9 mouse cellular contexts compared by ENCODE assay signal in genomic region chr5:140815059-140815728, GRCm38 (mm10). TPM values are rescaled to one million over a fixed set of nuclear protein-coding genes. Genes with fewer than 3 reads are reported as not detected.
DNase-seq lines count a peak whose midpoint lies in the region; ATAC-seq and TF ChIP-seq lines count a peak whose summit lies in the region.
"Had no signal": no experiment of that assay in that cellular context is flagged by ENCODE, and none has a peak within 500 bp of the region (broad histone marks: within the 10 kb centered on the region; RNA-seq: fewer than 3 reads in every experiment).

No protein-coding gene starts in this region.

- no peaks in the 10 kb centered on the region for H3K27me3 ChIP-seq in limb, embryonic 14.5 days (ENCODE audit: control insufficient read depth, insufficient read depth, low read length)
- H3K27me3 ChIP-seq in limb, embryonic 10.5 days (ENCODE audit: low read depth, poor library complexity, severe bottlenecking) = no peaks in the 10 kb centered on the region
- H3K27me3 ChIP-seq in heart, embryonic 16.5 days (ENCODE audit: control insufficient read depth, insufficient read depth, low read length) = no peaks in the 10 kb centered on the region
- no peaks in the 10 kb centered on the region for H3K27me3 ChIP-seq in liver, embryonic 11.5 days (replicated peaks; ENCODE audit: control insufficient read depth, insufficient read depth, low read length)
- no peaks in the 10 kb centered on the region for H3K27me3 ChIP-seq in neural tube, embryonic 15.5 days (replicated peaks)
- no peaks in the 10 kb centered on the region for H3K27me3 ChIP-seq in intestine, embryonic 15.5 days (replicated peaks)

- no peak for TF ChIP-seq POLR2A in limb, embryonic 14.5 days (IDR thresholded peaks at IDR 0.05; ENCODE audit: borderline replicate concordance, extremely low read depth, insufficient read depth, insufficient read length)

- H3K9me3 ChIP-seq in limb, embryonic 14.5 days (ENCODE audit: control insufficient read depth, low read length) = no peaks in the 10 kb centered on the region
- no peaks in the 10 kb centered on the region for H3K9me3 ChIP-seq in limb, embryonic 10.5 days (replicated peaks)
- no peaks in the 10 kb centered on the region for H3K9me3 ChIP-seq in heart, embryonic 16.5 days (replicated peaks; ENCODE audit: control insufficient read depth, low read length)
- no peaks in the 10 kb centered on the region for H3K9me3 ChIP-seq in liver, embryonic 11.5 days (ENCODE audit: control insufficient read depth, low read length)
- no peaks in the 10 kb centered on the region for H3K9me3 ChIP-seq in neural tube, embryonic 15.5 days (replicated peaks)
- no peaks in the 10 kb centered on the region for H3K9me3 ChIP-seq in intestine, embryonic 15.5 days

- H3K9ac ChIP-seq in limb, embryonic 14.5 days (ENCODE audit: low read depth, low read length, severe bottlenecking) = no peak overlapping the region
- 0 out of 2 replicates have a peak overlapping the region, but pooled peaks have one; percentile 38 for H3K9ac ChIP-seq in heart, embryonic 16.5 days (ENCODE audit: low read length)
- H3K9ac ChIP-seq in liver, embryonic 11.5 days (ENCODE audit: low read depth, low read length) = 0 out of 2 replicates have a peak overlapping the region, but pooled peaks have one; percentile 23
- no peak overlapping the region for H3K9ac ChIP-seq in neural tube, embryonic 15.5 days (replicated peaks)
- H3K9ac ChIP-seq in intestine, embryonic 15.5 days = no peak overlapping the region

- H3K4me1 ChIP-seq in limb, embryonic 14.5 days (ENCODE audit: control insufficient read depth, insufficient read depth, low read length) = peaks cover 38% of the 10 kb centered on the region
- peaks cover 52% of the 10 kb centered on the region for H3K4me1 ChIP-seq in limb, embryonic 10.5 days
- H3K4me1 ChIP-seq in heart, embryonic 16.5 days (ENCODE audit: control insufficient read depth, insufficient read depth, low read length) = peaks cover 78% of the 10 kb centered on the region
- H3K4me1 ChIP-seq in liver, embryonic 11.5 days (replicated peaks; ENCODE audit: control insufficient read depth, insufficient read depth, low read length) = peaks cover 62% of the 10 kb centered on the region
- peaks cover 59% of the 10 kb centered on the region for H3K4me1 ChIP-seq in neural tube, embryonic 15.5 days
- peaks cover 25% of the 10 kb centered on the region for H3K4me1 ChIP-seq in intestine, embryonic 15.5 days (replicated peaks)

- no peak overlapping the region for H3K4me3 ChIP-seq in limb, embryonic 14.5 days (replicated peaks; ENCODE audit: low read length)
- no peak overlapping the region for H3K4me3 ChIP-seq in limb, embryonic 10.5 days
- H3K4me3 ChIP-seq in heart, embryonic 16.5 days (ENCODE audit: low read length) = no peak overlapping the region
- 0 out of 2 replicates have a peak overlapping the region, but pooled peaks have one; percentile 14 for H3K4me3 ChIP-seq in liver, embryonic 11.5 days (ENCODE audit: low read depth, low read length)
- H3K4me3 ChIP-seq in neural tube, embryonic 15.5 days (replicated peaks) = no peak overlapping the region
- no peak overlapping the region for H3K4me3 ChIP-seq in intestine, embryonic 15.5 days (replicated peaks)

- no peak for DNase-seq in limb, embryonic 14.5 days (ENCODE audit: low spot score)
- DNase-seq in limb, embryonic 10.5 days (ENCODE audit: low spot score) = no peak
- DNase-seq in liver, embryonic 11.5 days (ENCODE audit: low spot score) = no peak
- DNase-seq in adrenal gland, postnatal 10 days = no peak
- DNase-seq in right cerebral cortex, adult 2 months (ENCODE audit: low spot score in 2 of 2) = no peak
- DNase-seq: right cerebral cortex, postnatal 4 days had no signal

- 37% methylated on average over 9 of the region's 9 CpGs for WGBS in limb, embryonic 14.5 days
- 60% methylated on average over 9 of the region's 9 CpGs for WGBS in limb, embryonic 10.5 days
- WGBS in heart, embryonic 16.5 days = 12% methylated on average over 9 of the region's 9 CpGs
- WGBS in liver, embryonic 11.5 days = 21% methylated on average over 9 of the region's 9 CpGs
- WGBS in neural tube, embryonic 15.5 days = 9% methylated on average over 9 of the region's 9 CpGs
- WGBS in intestine, embryonic 15.5 days = 37% methylated on average over 9 of the region's 9 CpGs

- peak overlapping the region; percentile 13; the same call in 1 of the 2 replicates for H3K27ac ChIP-seq in limb, embryonic 14.5 days (replicated peaks; ENCODE audit: low read depth, low read length)
- no peak overlapping the region for H3K27ac ChIP-seq in limb, embryonic 10.5 days
- H3K27ac ChIP-seq in heart, embryonic 16.5 days (ENCODE audit: low read length) = peak overlapping the region; percentile 67
- peak overlapping the region; percentile 61 for H3K27ac ChIP-seq in liver, embryonic 11.5 days (ENCODE audit: low read depth, low read length)
- H3K27ac ChIP-seq in neural tube, embryonic 15.5 days (replicated peaks) = peak overlapping the region; percentile 73
- H3K27ac ChIP-seq in intestine, embryonic 15.5 days = no peak overlapping the region

- ATAC-seq in limb, embryonic 14.5 days (ENCODE audit: low FRiP score, low read depth) = no peak
- 0 out of 2 replicates have a peak, but pooled peaks have one; percentile 43 for ATAC-seq in heart, embryonic 16.5 days (replicated peaks; ENCODE audit: extremely low read depth, insufficient read depth, low FRiP score)
- ATAC-seq in liver, embryonic 11.5 days (replicated peaks; ENCODE audit: low FRiP score) = peak; percentile 40; the same call in 1 of the 2 replicates
- no peak for ATAC-seq in neural tube, embryonic 15.5 days (ENCODE audit: low FRiP score)
- no peak for ATAC-seq in intestine, embryonic 15.5 days

- H3K4me2 ChIP-seq in limb, embryonic 14.5 days (replicated peaks; ENCODE audit: low read depth, low read length, severe bottlenecking) = no peak overlapping the region
- peak overlapping the region; percentile 2; the same call in 1 of the 2 replicates for H3K4me2 ChIP-seq in heart, embryonic 16.5 days (ENCODE audit: low read depth, low read length)
- H3K4me2 ChIP-seq in liver, embryonic 11.5 days = peak overlapping the region; percentile 47
- 0 out of 2 replicates have a peak overlapping the region, but pooled peaks have one; percentile 1 for H3K4me2 ChIP-seq in neural tube, embryonic 15.5 days
- no peak overlapping the region for H3K4me2 ChIP-seq in intestine, embryonic 15.5 days (replicated peaks)

- H3K36me3 ChIP-seq in limb, embryonic 14.5 days (ENCODE audit: control insufficient read depth, insufficient read depth, low read length) = no peaks in the 10 kb centered on the region
- peaks cover 9% of the 10 kb centered on the region; the same call in 1 of the 2 replicates for H3K36me3 ChIP-seq in limb, embryonic 10.5 days
- H3K36me3 ChIP-seq in heart, embryonic 16.5 days (ENCODE audit: control insufficient read depth, insufficient read depth) = no peaks in the 10 kb centered on the region
- H3K36me3 ChIP-seq in liver, embryonic 11.5 days (ENCODE audit: control insufficient read depth, insufficient read depth, low read length) = no peaks in the 10 kb centered on the region
- H3K36me3 ChIP-seq in neural tube, embryonic 15.5 days = no peaks in the 10 kb centered on the region
- no peaks in the 10 kb centered on the region for H3K36me3 ChIP-seq in intestine, embryonic 15.5 days

RNA-seq across cellular contexts. Expression of gene Gna12, which starts 15.0 kb away (rescaled TPM):
- polyA plus RNA-seq in limb, embryonic 14.5 days (2012; rRNA removed) = 63.8 and 91.5 TPM in 2 replicates
- polyA plus RNA-seq in limb, embryonic 14.5 days (2014; fragmentation: Nextera tagmentation; extraction: Ambion mirVana) = 46.7 and 55.5 TPM in 2 replicates
- polyA plus RNA-seq in limb, embryonic 10.5 days (2016; fragmentation: Nextera tagmentation; extraction: Ambion mirVana) = 13.4 and 18.8 TPM in 2 replicates
- 7.1 and 11.0 TPM in 2 replicates for polyA plus RNA-seq in heart, embryonic 16.5 days (2015; fragmentation: Nextera tagmentation; extraction: Ambion mirVana)
- polyA plus RNA-seq in liver, embryonic 11.5 days (2014; fragmentation: Nextera tagmentation; extraction: Ambion mirVana) = 25.1 and 31.1 TPM in 2 replicates
- polyA plus RNA-seq in neural tube, embryonic 15.5 days (2015; fragmentation: Nextera tagmentation; extraction: Ambion mirVana) = 17.7 and 43.8 TPM in 2 replicates
- polyA plus RNA-seq in intestine, embryonic 15.5 days (2015; fragmentation: Nextera tagmentation; extraction: Ambion mirVana) = 29.5 and 37.8 TPM in 2 replicates
- total RNA-seq in adrenal gland, postnatal 10 days (2021) = 100 to 1,000 TPM; 113 to 121 TPM

Comparison
In these comparisons a context has a peak if more than half of its experiments do, and no peak if none do; other contexts are left out.
1. H3K27ac ChIP-seq: peak in limb, embryonic 14.5 days (single experiment), heart, embryonic 16.5 days (single experiment), liver, embryonic 11.5 days (single experiment) and neural tube, embryonic 15.5 days (single experiment); none in limb, embryonic 10.5 days (single experiment) and intestine, embryonic 15.5 days (single experiment).
2. ATAC-seq: peak in heart, embryonic 16.5 days (single experiment) and liver, embryonic 11.5 days (single experiment); none in limb, embryonic 14.5 days (single experiment), neural tube, embryonic 15.5 days (single experiment) and intestine, embryonic 15.5 days (single experiment).
3. H3K4me2 ChIP-seq: peak in heart, embryonic 16.5 days (single experiment), liver, embryonic 11.5 days (single experiment) and neural tube, embryonic 15.5 days (single experiment); none in limb, embryonic 14.5 days (single experiment) and intestine, embryonic 15.5 days (single experiment).
4. H3K9ac ChIP-seq: peak in heart, embryonic 16.5 days (single experiment) and liver, embryonic 11.5 days (single experiment); none in limb, embryonic 14.5 days (single experiment), neural tube, embryonic 15.5 days (single experiment) and intestine, embryonic 15.5 days (single experiment).